Comparison of ENCODE assay signal across 10 mouse cellular contexts in the genomic region with DNA sequence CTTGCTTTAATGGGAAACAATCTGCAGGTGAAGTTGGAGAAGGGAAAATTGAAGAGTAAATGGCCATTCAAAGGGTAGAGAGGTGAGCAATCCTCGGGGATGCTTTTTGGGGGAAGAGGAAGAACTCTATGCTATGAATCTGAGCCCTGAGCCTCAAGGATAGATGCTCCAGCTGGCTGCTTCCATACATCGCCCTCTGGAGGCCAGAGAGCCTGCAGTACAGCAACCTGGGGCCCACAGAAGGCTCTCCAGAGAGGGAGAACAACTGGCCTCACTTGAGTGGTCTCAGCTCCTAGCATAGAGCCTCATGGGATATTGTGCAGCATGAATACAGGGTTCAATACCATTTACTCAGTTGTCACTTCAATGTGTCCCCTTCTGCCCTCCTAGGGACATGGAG.
DNase-seq lines count a peak whose midpoint lies in the region; ATAC-seq and TF ChIP-seq lines count a peak whose summit lies in the region.
"Had no signal": no experiment of that assay in that cellular context is flagged by ENCODE, and none has a peak within 500 bp of the region (broad histone marks: within the 10 kb centered on the region; RNA-seq: fewer than 3 reads in every experiment).

No protein-coding gene starts in this region.

- no peak overlapping the region for H3K4me3 ChIP-seq in midbrain, embryonic 14.5 days (replicated peaks; ENCODE audit: low read depth, low read length)
- no peak overlapping the region for H3K4me3 ChIP-seq in midbrain, embryonic 15.5 days
- no peak overlapping the region for H3K4me3 ChIP-seq in forebrain, embryonic 16.5 days (replicated peaks; ENCODE audit: low read length)
- H3K4me3 ChIP-seq: limb, embryonic 12.5 days had no signal

- no peaks in the 10 kb centered on the region for H3K9me3 ChIP-seq in midbrain, embryonic 14.5 days (ENCODE audit: control insufficient read depth, low read length)
- no peaks in the 10 kb centered on the region for H3K9me3 ChIP-seq in midbrain, embryonic 15.5 days
- H3K9me3 ChIP-seq in forebrain, embryonic 16.5 days (ENCODE audit: control insufficient read depth, low read length), result no peaks in the 10 kb centered on the region
- H3K9me3 ChIP-seq: limb, embryonic 12.5 days had no signal

- no peak for DNase-seq in frontal cortex, postnatal 14 days (ENCODE audit: low spot score in 2 of 2)
- peak; percentile 26 to 38 for DNase-seq in kidney, postnatal 4 days
- no peak for DNase-seq in kidney, adult 18-20 months
- DNase-seq in midbrain, embryonic 14.5 days, result peak; percentile 22
- no peak for DNase-seq in brain, embryonic 14.5 days (ENCODE audit: low read depth)
- DNase-seq: cerebellum, adult 9-11 months had no signal

- no peaks in the 10 kb centered on the region for H3K27me3 ChIP-seq in midbrain, embryonic 14.5 days (ENCODE audit: control insufficient read depth, insufficient read depth, low read length)
- H3K27me3 ChIP-seq in midbrain, embryonic 15.5 days (replicated peaks), result no peaks in the 10 kb centered on the region
- H3K27me3 ChIP-seq in forebrain, embryonic 16.5 days (replicated peaks; ENCODE audit: control insufficient read depth, insufficient read depth, low read length), result no peaks in the 10 kb centered on the region

- H3K27ac ChIP-seq in midbrain, embryonic 14.5 days (replicated peaks; ENCODE audit: low read depth, low read length), result no peak overlapping the region
- H3K27ac ChIP-seq in midbrain, embryonic 15.5 days, result no peak overlapping the region
- H3K27ac ChIP-seq in forebrain, embryonic 16.5 days (ENCODE audit: low read length), result no peak overlapping the region
- H3K27ac ChIP-seq: limb, embryonic 12.5 days had no signal

- peak; percentile 46; the same call in 1 of the 2 replicates for TF ChIP-seq CTCF in brain, embryonic 14.5 days (IDR thresholded peaks at IDR 0.05; ENCODE audit: borderline replicate concordance, extremely low read depth, insufficient read depth, insufficient read length)

- TF ChIP-seq POLR2A in brain, embryonic 14.5 days (IDR thresholded peaks at IDR 0.05; ENCODE audit: borderline replicate concordance, extremely low read depth, insufficient read depth, insufficient read length, poor library complexity, severe bottlenecking), result no peak

- 24% methylated on average over 2 of the region's 2 CpGs for WGBS in midbrain, embryonic 14.5 days
- WGBS in midbrain, embryonic 15.5 days, result 25% methylated on average over 2 of the region's 2 CpGs
- WGBS in forebrain, embryonic 16.5 days, result 19% methylated on average over 2 of the region's 2 CpGs

- peaks cover 3% of the 10 kb centered on the region; the same call in 1 of the 2 replicates for H3K4me1 ChIP-seq in midbrain, embryonic 14.5 days (ENCODE audit: control insufficient read depth, insufficient read depth, low read length)
- H3K4me1 ChIP-seq in midbrain, embryonic 15.5 days, result peaks cover 3% of the 10 kb centered on the region; the same call in 1 of the 2 replicates
- H3K4me1 ChIP-seq in forebrain, embryonic 16.5 days (replicated peaks; ENCODE audit: control insufficient read depth, insufficient read depth, low read length), result no peaks in the 10 kb centered on the region
- H3K4me1 ChIP-seq: limb, embryonic 12.5 days had no signal

- no peak overlapping the region for H3K9ac ChIP-seq in midbrain, embryonic 14.5 days (replicated peaks; ENCODE audit: low read length)
- no peak overlapping the region for H3K9ac ChIP-seq in midbrain, embryonic 15.5 days
- H3K9ac ChIP-seq in forebrain, embryonic 16.5 days (replicated peaks; ENCODE audit: low read depth, low read length), result no peak overlapping the region
- H3K9ac ChIP-seq: limb, embryonic 12.5 days had no signal

- no peak overlapping the region for H3K4me2 ChIP-seq in midbrain, embryonic 14.5 days (ENCODE audit: low read length)
- no peak overlapping the region for H3K4me2 ChIP-seq in midbrain, embryonic 15.5 days
- H3K4me2 ChIP-seq in forebrain, embryonic 16.5 days (ENCODE audit: low read length), result no peak overlapping the region
- H3K4me2 ChIP-seq: limb, embryonic 12.5 days had no signal

- peak; percentile 92 for ATAC-seq in frontal cortex, adult (ENCODE audit: low TSS enrichment)
- ATAC-seq in midbrain, embryonic 14.5 days (ENCODE audit: low FRiP score, low TSS enrichment), result no peak
- ATAC-seq in midbrain, embryonic 15.5 days (replicated peaks), result no peak
- ATAC-seq in forebrain, embryonic 16.5 days, result no peak

- H3K36me3 ChIP-seq in midbrain, embryonic 14.5 days (ENCODE audit: control insufficient read depth, insufficient read depth, low read length), result no peaks in the 10 kb centered on the region
- no peaks in the 10 kb centered on the region for H3K36me3 ChIP-seq in midbrain, embryonic 15.5 days (replicated peaks)
- H3K36me3 ChIP-seq in forebrain, embryonic 16.5 days (ENCODE audit: control insufficient read depth, insufficient read depth), result no peaks in the 10 kb centered on the region
- H3K36me3 ChIP-seq: limb, embryonic 12.5 days had no signal

Comparison
In these comparisons a context has a peak if more than half of its experiments do, and no peak if none do; other contexts are left out.
1. DNase-seq: peak in kidney, postnatal 4 days (2 of 2) and midbrain, embryonic 14.5 days (single experiment); none in frontal cortex, postnatal 14 days (0 of 2), kidney, adult 18-20 months (single experiment) and brain, embryonic 14.5 days (single experiment).